Mouse (Mus musculus) lung, postnatal 10 days (tissue): ENCODE measurements around the gene Ctps2.
"Not testable (repeated sequence)": the region's sequence is repeated elsewhere in the genome, so short reads cannot be mapped to it uniquely, and the experiment has no call there.

Source experiments
- DNase-seq: peaks from one replicate; pipeline ENCODE4 v3.0.0; 2021

Ctps2 gene

GRCm38 (mm10) chrX:162900938-162901337 lies at the start of gene Ctps2:
Gene Ctps2, plus strand, starts transcription at chrX:162901238.
- no peak for DNase-seq

GRCm38 (mm10) chrX:162868294-162868965 lies 32.6 kb upstream of the Ctps2 start:
- DNase-seq: no peak

GRCm38 (mm10) chrX:162871734-162872517 lies 29.1 kb upstream of the Ctps2 start:
- DNase-seq: peak; percentile 4

GRCm38 (mm10) chrX:162873761-162874160 lies 27.3 kb upstream of the Ctps2 start:
- no peak for DNase-seq

- no peak for DNase-seq
Measured at GRCm38 (mm10) chrX:162878236-162878635, 22.8 kb upstream of the Ctps2 start.

- peak; percentile 90 for DNase-seq
Measured at GRCm38 (mm10) chrX:162887931-162888511, 13.0 kb upstream of the Ctps2 start, which contains the start of gene Syap1. Gene Syap1, minus strand, starts transcription at chrX:162888447.

- not testable (repeated sequence) for DNase-seq
Measured at GRCm38 (mm10) chrX:162888575-162889223, 12.3 kb upstream of the Ctps2 start.

- peak; percentile 45 for DNase-seq
Measured at GRCm38 (mm10) chrX:162901371-162902039, 467 bp downstream of the Ctps2 start.

GRCm38 (mm10) chrX:162902040-162902734 lies 1.1 kb downstream of the Ctps2 start:
- DNase-seq: peak; percentile 38

- DNase-seq: no peak
Measured at GRCm38 (mm10) chrX:162907554-162907953, 6.5 kb downstream of the Ctps2 start.

- no peak for DNase-seq
Measured at GRCm38 (mm10) chrX:162913651-162914050, 12.6 kb downstream of the Ctps2 start.

GRCm38 (mm10) chrX:162915697-162916096 lies 14.7 kb downstream of the Ctps2 start:
- peak; percentile 66 for DNase-seq

GRCm38 (mm10) chrX:162921487-162922125 lies 20.6 kb downstream of the Ctps2 start:
- no peak for DNase-seq

- DNase-seq: no peak
Measured at GRCm38 (mm10) chrX:162931467-162931866, 30.4 kb downstream of the Ctps2 start.

- no peak for DNase-seq
Measured at GRCm38 (mm10) chrX:162942027-162942426, 41.0 kb downstream of the Ctps2 start.

- peak; percentile 56 for DNase-seq
Measured at GRCm38 (mm10) chrX:162949811-162950439, 48.9 kb downstream of the Ctps2 start.

- DNase-seq: no peak
Measured at GRCm38 (mm10) chrX:162957921-162958320, 56.9 kb downstream of the Ctps2 start.

GRCm38 (mm10) chrX:162963840-162964239 lies 62.8 kb downstream of the Ctps2 start:
- DNase-seq: no peak

- DNase-seq: no peak
Measured at GRCm38 (mm10) chrX:162964383-162964782, 63.3 kb downstream of the Ctps2 start, which contains the start of gene S100g. Gene S100g, minus strand, starts transcription at chrX:162964599.

- peak; percentile 7 for DNase-seq
Measured at GRCm38 (mm10) chrX:162967456-162967855, 66.4 kb downstream of the Ctps2 start.

- DNase-seq: no peak
Measured at GRCm38 (mm10) chrX:162976194-162976593, 75.2 kb downstream of the Ctps2 start.
